Mouse (Mus musculus) ES-E14 (cell line): ENCODE data around the gene Gdf7.

Experiments
- CHD2 ChIP-seq: IDR thresholded peaks from 2 replicates; pipeline ENCODE4 v1.6.1; 2014; ENCODE audit warnings: mild to moderate bottlenecking, low read depth, low read length, inconsistent platforms
- HCFC1 ChIP-seq: IDR thresholded peaks from 2 replicates; pipeline ENCODE4 v1.6.1; 2012; ENCODE audit warnings: low read length, inconsistent platforms, borderline replicate concordance; ENCODE audit not compliant: insufficient read depth
- ZC3H11A ChIP-seq: IDR thresholded peaks from 2 replicates; pipeline ENCODE4 v1.6.1; 2012; ENCODE audit warnings: low read depth, mild to moderate bottlenecking, inconsistent platforms, low read length, borderline replicate concordance
- ZNF384 ChIP-seq: IDR thresholded peaks from 2 replicates; pipeline ENCODE4 v1.6.1; 2012; ENCODE audit warnings: low read depth, low read length, inconsistent platforms

GRCm38 (mm10) chr12:8343381-8343780, 41.6 kb upstream of the Gdf7 start:
- TF ChIP-seq HCFC1 (no peak), ZNF384 (no peak), CHD2 (no peak), ZC3H11A (no peak)
